Mouse (Mus musculus) forebrain, embryonic 13.5 days (tissue): ENCODE measurements around the gene Sorl1. TPM values are rescaled to one million over a fixed set of nuclear protein-coding genes. Genes with fewer than 3 reads are reported as not detected.

ENCODE experiments used
- ATAC-seq: fragments of 200-750 bp; cut with Nextera tagmentation; 2 replicates; pipeline ENCODE4 v1.8.0; 2017
- H3K27ac ChIP-seq: fragments of 300-500 bp; sonication (generic); 2 replicates; pipeline ENCODE4 v1.5.1; 2015; ENCODE audit warnings: inconsistent platforms, mild to moderate bottlenecking, moderate library complexity
- H3K27me3 ChIP-seq: fragments of 300-500 bp; sonication (generic); 2 replicates; pipeline ENCODE4 v1.6.1; 2015; ENCODE audit warnings: mild to moderate bottlenecking, inconsistent platforms
- H3K36me3 ChIP-seq: fragments of 300-500 bp; sonication (generic); 2 replicates; pipeline ENCODE4 v1.6.1; 2015; ENCODE audit warnings: mild to moderate bottlenecking, inconsistent platforms; ENCODE audit not compliant: poor library complexity, severe bottlenecking
- H3K4me1 ChIP-seq: fragments of 300-500 bp; sonication (generic); 2 replicates; pipeline ENCODE4 v1.6.1; 2015; ENCODE audit warnings: inconsistent platforms
- H3K4me2 ChIP-seq: fragments of 300-500 bp; sonication (generic); 2 replicates; pipeline ENCODE4 v1.6.1; 2015; ENCODE audit warnings: inconsistent platforms, mild to moderate bottlenecking, moderate library complexity
- H3K4me3 ChIP-seq: fragments of 300-500 bp; sonication (generic); 2 replicates; pipeline ENCODE4 v1.5.1; 2015; ENCODE audit warnings: mild to moderate bottlenecking, inconsistent platforms
- H3K9ac ChIP-seq: fragments of 300-500 bp; sonication (generic); 2 replicates; pipeline ENCODE4 v1.6.1; 2015; ENCODE audit warnings: mild to moderate bottlenecking, inconsistent platforms
- H3K9me3 ChIP-seq: fragments of 300-500 bp; sonication (generic); replicated peaks from 2 replicates; pipeline ENCODE4 v1.6.1; 2016; ENCODE audit warnings: inconsistent platforms
- WGBS: fragments of 180-500 bp; shearing (Covaris S2); methylation state at CpG from one replicate; pipeline ENCODE4 v1.1.7; 2015; 5-methylcytosine and 5-hydroxymethylcytosine counted together
- polyA plus RNA-seq: library from polyadenylated mRNA; unstranded; fragments of >200 nt; fragmentation: Nextera tagmentation; extraction: Ambion mirVana; gene quantifications from 2 replicates; pipeline ENCODE4 v1.2.1, GENCODE M21; 2015

Gene Sorl1
- 9.6 and 11.5 TPM in 2 replicates for polyA plus RNA-seq

DNA sequence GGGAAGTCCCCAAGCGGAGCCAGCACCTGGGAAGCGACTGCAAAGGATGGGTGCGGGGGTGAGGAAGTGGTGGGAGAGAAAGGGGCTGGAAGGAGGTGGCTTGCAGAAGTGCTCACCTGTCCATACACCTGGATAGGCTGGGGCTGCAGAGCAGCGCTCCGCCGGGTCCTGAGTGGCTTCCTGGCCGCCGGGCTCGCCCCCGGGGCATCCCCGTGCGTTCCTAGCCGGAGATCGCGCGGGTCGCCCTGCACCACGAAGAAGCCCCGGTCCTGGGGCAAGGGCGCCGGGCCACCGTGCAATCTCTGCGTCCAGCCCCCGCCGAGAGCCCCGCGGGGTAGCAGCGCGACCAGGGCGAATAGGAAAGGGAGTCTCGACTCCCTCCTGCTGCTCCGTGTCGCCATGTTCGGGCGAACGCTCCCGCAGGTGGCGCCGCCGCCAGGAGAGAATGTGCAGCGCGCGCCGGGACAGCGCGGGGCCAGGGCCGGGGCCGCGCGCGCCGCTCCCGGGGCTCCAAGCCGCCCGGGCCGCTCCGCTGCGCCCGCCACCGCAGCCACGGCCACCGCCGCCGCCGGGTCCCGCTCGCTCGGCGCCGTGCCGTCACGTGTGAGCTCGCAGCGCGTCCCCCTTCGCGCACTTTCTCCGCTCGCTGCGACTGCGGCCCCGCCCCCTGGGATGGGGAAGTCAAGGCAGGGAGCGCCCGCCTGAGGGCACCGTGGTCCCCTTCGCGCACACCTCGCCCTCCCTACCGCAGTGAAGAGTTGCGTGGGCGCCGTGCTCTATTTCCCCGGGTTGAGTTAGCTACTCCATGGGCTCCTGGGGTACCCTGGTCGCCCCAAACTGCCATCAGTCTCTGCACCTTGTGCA is at the start of gene Sorl1:
Sorl1 (minus strand) TSS at position 585 of the 864 bp plus-strand sequence.
- H3K4me1 ChIP-seq: peaks cover 59% of the 10 kb centered on the region
- H3K27me3 ChIP-seq: no peaks in the 10 kb centered on the region
- H3K36me3 ChIP-seq: no peaks in the 10 kb centered on the region
- ATAC-seq: peak; percentile 89
- peak within 1 kb of the TSS; percentile 91 for H3K9ac ChIP-seq
- peak within 1 kb of the TSS; percentile 82 for H3K4me3 ChIP-seq
- H3K9me3 ChIP-seq: no peaks in the 10 kb centered on the region
- under 1% methylated on average over 84 of the region's 94 CpGs for WGBS
- peak within 1 kb of the TSS; percentile 96 for H3K4me2 ChIP-seq
- H3K27ac ChIP-seq: peak within 1 kb of the TSS; percentile 59

DNA sequence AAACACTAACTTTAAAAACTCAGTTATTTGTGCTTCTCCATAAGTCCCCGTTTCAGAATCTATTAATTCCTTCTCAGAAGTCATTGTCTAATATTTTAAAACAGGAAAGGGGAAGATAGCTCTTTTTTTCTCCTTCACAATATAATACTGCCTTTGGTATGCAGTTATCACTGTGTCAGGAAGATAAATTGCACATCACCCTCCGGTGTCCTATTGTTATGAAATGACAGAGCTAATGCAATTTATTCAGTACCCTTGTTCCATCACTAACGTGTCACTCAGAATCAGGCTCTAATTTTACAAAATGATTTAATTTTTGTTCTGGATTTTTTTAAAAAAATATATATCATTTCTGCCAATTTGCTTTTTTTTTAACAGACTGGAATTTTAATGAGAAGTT is 49.7 kb upstream of the Sorl1 start:
- no peak overlapping the region; the same call in 1 of the 2 replicates for H3K27ac ChIP-seq

GRCm38 (mm10) chr9:42169491-42169890 is 45.4 kb upstream of the Sorl1 start:
- no peak overlapping the region for H3K27ac ChIP-seq
- H3K36me3 ChIP-seq: no peaks in the 10 kb centered on the region
- H3K4me3 ChIP-seq: no peak overlapping the region
- ATAC-seq: no peak
- no peak overlapping the region for H3K9ac ChIP-seq
- H3K4me1 ChIP-seq: peaks cover 7% of the 10 kb centered on the region
- 87% methylated on average over 8 of the region's 8 CpGs for WGBS
- H3K4me2 ChIP-seq: no peak overlapping the region
- no peaks in the 10 kb centered on the region for H3K9me3 ChIP-seq
- H3K27me3 ChIP-seq: no peaks in the 10 kb centered on the region

More for the DNA sequence above, 49.7 kb upstream of the Sorl1 start:
- WGBS: 73% methylated on average over 3 of the region's 3 CpGs
- Histone ChIP-seq H3K27me3 (no peaks in the 10 kb centered on the region), H3K4me3 (no peak overlapping the region), H3K36me3 (no peaks in the 10 kb centered on the region), H3K4me2 (no peak overlapping the region), H3K9ac (no peak overlapping the region), H3K9me3 (no peaks in the 10 kb centered on the region; the same call in 1 of the 2 replicates), H3K4me1 (peaks cover 24% of the 10 kb centered on the region)
- peak; percentile 41; the same call in 1 of the 2 replicates for ATAC-seq

GRCm38 (mm10) chr9:42169025-42169424 is 44.9 kb upstream of the Sorl1 start:
- no peak overlapping the region for H3K9ac ChIP-seq

GRCm38 (mm10) chr9:42164930-42165329 is 40.8 kb upstream of the Sorl1 start:
- Histone ChIP-seq H3K4me2 (no peak overlapping the region), H3K36me3 (no peaks in the 10 kb centered on the region), H3K9ac (no peak overlapping the region), H3K27me3 (no peaks in the 10 kb centered on the region), H3K4me3 (no peak overlapping the region), H3K9me3 (no peaks in the 10 kb centered on the region), H3K27ac (no peak overlapping the region), H3K4me1 (no peaks in the 10 kb centered on the region)
- no peak for ATAC-seq
- 75% methylated on average over 2 of the region's 2 CpGs for WGBS

More at GRCm38 (mm10) chr9:42169025-42169424, 44.9 kb upstream of the Sorl1 start:
- Histone ChIP-seq H3K4me1 (peaks cover 4% of the 10 kb centered on the region; the same call in 1 of the 2 replicates), H3K27me3 (no peaks in the 10 kb centered on the region), H3K36me3 (no peaks in the 10 kb centered on the region), H3K27ac (no peak overlapping the region), H3K9me3 (no peaks in the 10 kb centered on the region), H3K4me3 (no peak overlapping the region), H3K4me2 (no peak overlapping the region)
- 94% methylated on average over 7 of the region's 7 CpGs for WGBS
- no peak for ATAC-seq

- 89% methylated on average over 4 of the region's 4 CpGs for WGBS
- no peak for ATAC-seq
These were observed 38.9 kb upstream of the Sorl1 start for GRCm38 (mm10) chr9:42163011-42163410.

DNA sequence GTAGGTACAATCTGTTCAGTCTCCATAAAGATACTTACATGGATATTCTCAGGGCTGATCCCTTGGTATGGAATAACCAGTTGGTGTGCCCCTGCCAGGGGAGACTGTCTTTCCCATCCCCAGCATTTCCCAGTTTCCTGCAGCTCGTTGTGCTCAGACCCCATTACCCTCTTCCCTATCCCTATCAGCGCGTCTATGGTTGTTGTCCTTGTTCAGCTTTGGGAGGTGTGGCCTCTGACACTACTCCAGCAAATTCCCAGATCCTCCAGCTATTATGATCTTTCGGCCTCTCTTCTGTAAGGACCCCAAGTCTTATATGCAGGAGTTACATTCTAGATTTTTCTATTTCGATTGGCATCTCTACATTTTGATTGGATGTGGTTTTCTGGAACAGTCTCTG is 35.3 kb upstream of the Sorl1 start:
- H3K9me3 ChIP-seq: no peaks in the 10 kb centered on the region
- no peak overlapping the region for H3K4me3 ChIP-seq
- no peaks in the 10 kb centered on the region for H3K4me1 ChIP-seq
- ATAC-seq: no peak
- 76% methylated on average over 5 of the region's 5 CpGs for WGBS
- no peaks in the 10 kb centered on the region for H3K36me3 ChIP-seq
- H3K27me3 ChIP-seq: no peaks in the 10 kb centered on the region
- no peak overlapping the region for H3K9ac ChIP-seq
- no peak overlapping the region for H3K4me2 ChIP-seq
- H3K27ac ChIP-seq: no peak overlapping the region

More at GRCm38 (mm10) chr9:42163011-42163410, 38.9 kb upstream of the Sorl1 start:
- Histone ChIP-seq H3K27me3 (no peaks in the 10 kb centered on the region), H3K9ac (no peak overlapping the region), H3K4me2 (no peak overlapping the region), H3K9me3 (no peaks in the 10 kb centered on the region), H3K4me3 (no peak overlapping the region), H3K27ac (no peak overlapping the region), H3K4me1 (no peaks in the 10 kb centered on the region), H3K36me3 (no peaks in the 10 kb centered on the region)

DNA sequence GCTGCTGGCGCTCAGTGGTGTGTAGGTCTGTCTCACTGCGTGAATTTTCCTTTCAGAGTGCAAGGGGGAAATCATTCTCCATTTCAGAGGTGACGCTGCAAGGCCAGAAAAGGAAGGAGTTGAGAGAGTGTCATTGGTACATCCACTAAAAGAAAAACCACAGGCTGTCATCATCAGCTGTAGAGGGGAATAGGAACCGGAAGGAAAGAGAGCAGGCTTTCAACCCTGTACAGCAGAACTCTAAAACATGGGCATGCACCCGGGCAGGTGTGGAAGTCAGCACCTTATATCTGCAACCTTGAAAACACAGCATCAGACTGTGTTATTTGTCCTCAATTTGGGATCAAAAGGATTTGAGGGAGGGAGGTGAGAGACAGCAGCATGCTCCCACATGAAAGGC is 34.6 kb upstream of the Sorl1 start:
- 77% methylated on average over 5 of the region's 5 CpGs for WGBS
- Histone ChIP-seq H3K4me3 (no peak overlapping the region), H3K4me2 (no peak overlapping the region), H3K36me3 (no peaks in the 10 kb centered on the region), H3K27me3 (no peaks in the 10 kb centered on the region), H3K4me1 (no peaks in the 10 kb centered on the region), H3K9ac (no peak overlapping the region), H3K27ac (no peak overlapping the region), H3K9me3 (no peaks in the 10 kb centered on the region)
- ATAC-seq: no peak

DNA sequence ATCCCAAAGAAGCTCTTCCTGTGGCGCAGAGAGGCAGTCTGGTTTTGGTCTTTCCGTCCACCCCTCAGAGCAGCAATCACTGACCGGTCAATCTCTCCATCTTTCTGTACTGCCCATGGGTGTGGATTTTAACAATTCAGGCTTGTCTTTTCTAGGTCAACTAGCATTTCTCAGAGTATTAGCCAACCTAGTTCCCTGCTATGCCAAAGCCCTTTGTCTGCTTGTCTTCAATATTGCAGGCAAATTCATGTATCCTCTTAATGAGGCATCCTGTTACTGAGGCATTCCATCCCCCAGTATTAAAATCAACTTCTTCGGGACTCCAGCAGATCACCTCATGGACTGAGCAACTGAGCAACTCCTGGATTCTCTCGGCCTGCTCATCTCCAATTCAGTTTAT is 33.9 kb upstream of the Sorl1 start:
- Histone ChIP-seq H3K36me3 (no peaks in the 10 kb centered on the region), H3K4me1 (no peaks in the 10 kb centered on the region), H3K27me3 (no peaks in the 10 kb centered on the region), H3K9ac (no peak overlapping the region), H3K27ac (no peak overlapping the region), H3K9me3 (no peaks in the 10 kb centered on the region), H3K4me2 (no peak overlapping the region), H3K4me3 (no peak overlapping the region)
- WGBS: 87% methylated on average over 5 of the region's 5 CpGs
- no peak for ATAC-seq

DNA sequence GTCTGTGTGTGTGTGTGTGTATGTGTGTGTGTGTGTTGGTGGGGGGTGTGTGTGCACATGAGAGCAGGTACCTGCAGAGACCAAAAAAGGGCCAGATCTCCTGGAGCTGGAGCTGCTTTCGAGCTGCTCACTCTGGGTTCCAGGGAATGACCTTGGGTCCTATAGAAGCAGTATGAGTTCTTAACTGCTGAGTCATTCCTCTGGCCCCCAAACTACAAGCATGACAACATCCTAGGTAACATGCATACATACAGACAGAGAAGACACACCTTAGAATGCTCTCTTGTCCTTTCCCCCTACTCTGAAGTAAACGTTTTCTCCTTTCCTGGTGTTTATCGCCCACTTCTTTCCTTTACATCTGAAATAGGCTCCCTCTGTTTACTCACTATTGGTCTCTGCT is 32.5 kb upstream of the Sorl1 start:
- Histone ChIP-seq H3K36me3 (no peaks in the 10 kb centered on the region), H3K4me2 (no peak overlapping the region), H3K4me3 (no peak overlapping the region), H3K9ac (no peak overlapping the region), H3K27ac (no peak overlapping the region), H3K9me3 (no peaks in the 10 kb centered on the region), H3K4me1 (no peaks in the 10 kb centered on the region), H3K27me3 (no peaks in the 10 kb centered on the region)
- ATAC-seq: no peak
- 77% methylated on average over 3 of the region's 3 CpGs for WGBS

DNA sequence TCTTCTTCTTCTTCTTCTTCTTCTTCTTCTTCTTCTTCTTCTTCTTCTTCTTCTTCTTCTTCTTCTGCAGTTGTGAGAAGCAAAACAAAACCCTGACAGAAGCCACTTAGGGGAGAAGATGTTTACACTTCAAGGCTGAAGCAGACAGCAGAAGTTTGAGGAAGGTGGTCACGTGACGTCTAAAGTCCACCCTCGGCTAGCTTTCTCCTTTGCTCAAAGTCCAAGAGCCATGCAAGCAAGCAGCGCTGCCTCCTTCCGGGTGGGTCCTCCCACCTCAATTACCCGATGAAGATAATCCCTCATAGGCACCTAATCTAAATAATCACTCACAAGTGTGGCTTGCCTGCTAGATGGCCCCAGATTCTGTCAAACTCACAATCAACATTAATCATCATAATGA is 30.6 kb upstream of the Sorl1 start:
- no peak for ATAC-seq
- WGBS: 88% methylated on average over 6 of the region's 6 CpGs
- H3K4me1 ChIP-seq: 0 out of 2 replicates have a peak, but pooled peaks cover 4% of the 10 kb centered on the region
- H3K27ac ChIP-seq: no peak overlapping the region
- H3K27me3 ChIP-seq: no peaks in the 10 kb centered on the region
- no peaks in the 10 kb centered on the region for H3K36me3 ChIP-seq
- no peak overlapping the region for H3K9ac ChIP-seq
- no peak overlapping the region for H3K4me3 ChIP-seq
- H3K4me2 ChIP-seq: no peak overlapping the region
- H3K9me3 ChIP-seq: no peaks in the 10 kb centered on the region

GRCm38 (mm10) chr9:42148816-42149215 is 24.7 kb upstream of the Sorl1 start:
- Histone ChIP-seq H3K4me3 (no peak overlapping the region), H3K27me3 (no peaks in the 10 kb centered on the region), H3K36me3 (no peaks in the 10 kb centered on the region), H3K4me2 (no peak overlapping the region), H3K9me3 (peaks cover 9% of the 10 kb centered on the region), H3K27ac (no peak overlapping the region; the same call in 1 of the 2 replicates), H3K4me1 (peaks cover 7% of the 10 kb centered on the region; the same call in 1 of the 2 replicates), H3K9ac (no peak overlapping the region)
- WGBS: 90% methylated on average over 6 of the region's 6 CpGs
- no peak for ATAC-seq
